Mouse (Mus musculus) intestine, embryonic 16.5 days (tissue): ENCODE results near the gene Poglut1. TPM values are rescaled to one million over a fixed set of nuclear protein-coding genes. Genes with fewer than 3 reads are reported as not detected.

Experiments used
- ATAC-seq: fragments of 200-750 bp; cut with Nextera tagmentation; 2 replicates; pipeline ENCODE4 v1.8.0; 2017; ENCODE audit warnings: moderate TSS enrichment, moderate library complexity
- H3K27ac ChIP-seq: fragments of 300-500 bp; sonication (generic); 2 replicates; pipeline ENCODE4 v1.5.1; 2014; ENCODE audit warnings: mild to moderate bottlenecking, low read length
- H3K27me3 ChIP-seq: fragments of 300-500 bp; sonication (generic); replicated peaks from 2 replicates; pipeline ENCODE4 v1.6.1; 2014; ENCODE audit warnings: low read length, control low read depth, mixed read lengths; ENCODE audit not compliant: control insufficient read depth, insufficient read depth
- H3K36me3 ChIP-seq: fragments of 300-500 bp; sonication (generic); 2 replicates; pipeline ENCODE4 v1.6.1; 2014; ENCODE audit warnings: low read length, control low read depth; ENCODE audit not compliant: control insufficient read depth, insufficient read depth
- H3K4me1 ChIP-seq: fragments of 300-500 bp; sonication (generic); 2 replicates; pipeline ENCODE4 v1.6.1; 2014; ENCODE audit warnings: low read length, control low read depth, mixed read lengths; ENCODE audit not compliant: control insufficient read depth, insufficient read depth
- H3K4me2 ChIP-seq: fragments of 300-500 bp; sonication (generic); 2 replicates; pipeline ENCODE4 v1.6.1; 2014; ENCODE audit warnings: low read depth, low read length, control low read depth
- H3K4me3 ChIP-seq: fragments of 300-500 bp; sonication (generic); 2 replicates; pipeline ENCODE4 v1.5.1; 2014; ENCODE audit warnings: mild to moderate bottlenecking, low read length
- H3K9ac ChIP-seq: fragments of 300-500 bp; sonication (generic); 2 replicates; pipeline ENCODE4 v1.6.1; 2014; ENCODE audit warnings: low read depth, low read length
- H3K9me3 ChIP-seq: fragments of 300-500 bp; sonication (generic); 2 replicates; pipeline ENCODE4 v1.6.1; 2016; ENCODE audit warnings: low read length, control low read depth; ENCODE audit not compliant: control insufficient read depth
- WGBS: fragments of 180-500 bp; shearing (Covaris S2); extraction: QIAGEN DNeasy Blood & Tissue Kit; methylation state at CpG from one replicate; pipeline ENCODE4 v1.1.7; 2014; 5-methylcytosine and 5-hydroxymethylcytosine counted together
- polyA plus RNA-seq: library from polyadenylated mRNA; unstranded; fragments of >200 nt; fragmentation: Nextera tagmentation; extraction: Ambion mirVana; gene quantifications from 2 replicates; pipeline ENCODE4 v1.2.1, GENCODE M21; 2015

Gene Poglut1
- 31.5 and 33.9 TPM in 2 replicates for polyA plus RNA-seq

GRCm38 (mm10) chr16:38549479-38550396 lies at the start of gene Poglut1:
Gene Poglut1 (minus strand): TSS chr16:38550258.
- 2% methylated on average over 54 of the region's 54 CpGs for WGBS
- no peak within 1 kb of the TSS; the same call in 1 of the 2 replicates for H3K27ac ChIP-seq
- H3K4me1 ChIP-seq, result peaks cover 14% of the 10 kb centered on the region; the same call in 1 of the 2 replicates
- H3K9me3 ChIP-seq, result no peaks in the 10 kb centered on the region
- peaks cover 8% of the 10 kb centered on the region; the same call in 1 of the 2 replicates for H3K27me3 ChIP-seq
- H3K9ac ChIP-seq, result peak within 1 kb of the TSS; percentile 88
- peak within 1 kb of the TSS; percentile 94 for H3K4me2 ChIP-seq
- H3K4me3 ChIP-seq, result peak within 1 kb of the TSS; percentile 91
- H3K36me3 ChIP-seq, result 0 out of 2 replicates have a peak, but pooled peaks cover under 1% of the 10 kb centered on the region
- ATAC-seq, result peak; percentile 92

DNA sequence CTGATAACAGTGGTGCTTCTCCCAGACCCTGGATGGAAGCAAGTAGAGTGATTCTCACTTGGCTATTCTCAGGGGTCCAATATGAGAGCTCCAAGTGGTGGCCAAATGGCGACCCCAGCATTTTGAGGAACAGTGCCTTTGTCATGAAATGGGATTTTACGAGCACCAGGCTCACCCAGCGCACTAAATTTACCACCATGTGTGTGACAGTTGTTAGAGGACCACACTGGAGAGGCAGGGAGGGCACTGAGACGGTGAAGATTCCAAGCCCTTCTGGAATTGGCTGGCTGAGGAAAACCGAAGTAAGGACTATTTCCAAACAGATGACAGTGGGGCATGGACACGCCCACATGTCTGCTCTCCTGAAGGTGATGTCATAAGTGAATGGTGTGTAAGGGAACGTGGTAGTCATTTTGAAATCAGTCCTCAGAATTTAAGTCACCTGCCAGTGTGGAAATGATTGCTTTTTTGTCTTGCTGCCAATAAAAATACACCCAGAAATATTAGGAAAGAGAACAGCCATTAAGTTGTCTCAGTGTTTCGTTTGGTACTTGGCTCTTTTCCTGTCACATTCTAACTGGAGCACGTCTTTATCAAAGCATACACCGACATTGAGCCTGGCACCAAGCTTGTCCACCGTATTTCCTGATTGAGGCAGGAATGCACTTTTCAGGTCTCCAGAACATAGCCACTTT lies 49.1 kb upstream of the Poglut1 start:
- no peak for ATAC-seq
- H3K27me3 ChIP-seq, result no peaks in the 10 kb centered on the region
- 65% methylated on average over 11 of the region's 11 CpGs for WGBS
- H3K9ac ChIP-seq, result no peak overlapping the region
- H3K4me2 ChIP-seq, result no peak overlapping the region
- H3K27ac ChIP-seq, result no peak overlapping the region
- H3K4me1 ChIP-seq, result no peaks in the 10 kb centered on the region
- H3K4me3 ChIP-seq, result no peak overlapping the region
- H3K9me3 ChIP-seq, result no peaks in the 10 kb centered on the region
- H3K36me3 ChIP-seq, result no peaks in the 10 kb centered on the region

GRCm38 (mm10) chr16:38596651-38597050 lies 46.6 kb upstream of the Poglut1 start:
- H3K27ac ChIP-seq, result no peak overlapping the region
- no peak for ATAC-seq
- no peak overlapping the region for H3K9ac ChIP-seq
- 0 out of 2 replicates have a peak, but pooled peaks cover 1% of the 10 kb centered on the region for H3K4me1 ChIP-seq
- 81% methylated on average over 2 of the region's 2 CpGs for WGBS
- no peak overlapping the region for H3K4me2 ChIP-seq
- H3K4me3 ChIP-seq, result no peak overlapping the region
- H3K36me3 ChIP-seq, result peaks cover under 1% of the 10 kb centered on the region; the same call in 1 of the 2 replicates
- no peaks in the 10 kb centered on the region for H3K9me3 ChIP-seq
- H3K27me3 ChIP-seq, result no peaks in the 10 kb centered on the region

DNA sequence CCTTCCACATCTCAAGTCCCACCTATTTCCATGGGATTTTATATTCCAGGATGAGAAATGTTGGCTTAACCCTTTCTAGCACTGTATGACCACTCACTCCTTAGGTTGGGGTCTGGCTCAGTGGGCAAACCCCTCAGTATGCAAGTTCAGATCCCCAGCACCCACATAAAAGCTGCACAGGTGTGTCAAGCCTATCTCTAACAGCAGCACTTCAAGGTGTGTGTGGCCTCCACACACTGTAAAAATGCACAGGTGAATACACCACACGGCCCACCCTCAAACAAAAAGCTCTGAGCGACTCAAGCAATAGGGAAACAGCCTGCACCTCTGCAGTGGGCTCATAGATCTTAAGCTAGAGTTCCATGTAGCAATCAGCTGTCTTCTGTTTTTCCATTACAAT lies 46.0 kb upstream of the Poglut1 start:
- H3K9ac ChIP-seq, result no peak overlapping the region
- no peaks in the 10 kb centered on the region for H3K27me3 ChIP-seq
- no peaks in the 10 kb centered on the region for H3K9me3 ChIP-seq
- H3K27ac ChIP-seq, result no peak overlapping the region
- no peak overlapping the region for H3K4me3 ChIP-seq
- ATAC-seq, result no peak
- WGBS, result 76% methylated on average over 2 of the region's 2 CpGs
- 0 out of 2 replicates have a peak, but pooled peaks cover 4% of the 10 kb centered on the region for H3K4me1 ChIP-seq
- H3K4me2 ChIP-seq, result no peak overlapping the region
- H3K36me3 ChIP-seq, result peaks cover 6% of the 10 kb centered on the region; the same call in 1 of the 2 replicates

DNA sequence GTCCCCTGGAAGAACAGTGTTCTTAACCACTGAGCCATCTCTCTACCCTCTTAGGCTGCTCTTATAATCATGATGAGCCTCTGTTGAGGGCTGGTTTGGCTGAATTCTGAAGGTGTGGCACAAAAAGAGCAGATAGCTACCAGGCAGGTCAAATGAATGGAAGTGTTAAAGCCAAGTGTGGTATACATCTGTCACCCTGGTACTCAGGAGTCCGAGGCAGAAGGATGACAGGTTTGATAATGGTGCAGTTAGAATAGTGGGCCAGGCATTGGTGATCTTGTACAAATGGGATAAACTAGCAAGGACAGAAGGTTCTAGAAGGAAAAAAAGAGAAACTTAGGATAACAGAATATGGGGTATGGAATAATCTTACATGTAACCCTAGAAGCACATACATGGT lies 44.4 kb upstream of the Poglut1 start:
- H3K4me3 ChIP-seq, result no peak overlapping the region
- no peak for ATAC-seq
- no peak overlapping the region for H3K4me2 ChIP-seq
- H3K27me3 ChIP-seq, result no peaks in the 10 kb centered on the region
- no peak overlapping the region for H3K9ac ChIP-seq
- H3K27ac ChIP-seq, result no peak overlapping the region
- H3K9me3 ChIP-seq, result no peaks in the 10 kb centered on the region
- peaks cover 6% of the 10 kb centered on the region; the same call in 1 of the 2 replicates for H3K36me3 ChIP-seq
- H3K4me1 ChIP-seq, result 0 out of 2 replicates have a peak, but pooled peaks cover 4% of the 10 kb centered on the region
- whole genome bisulfite sequencing, result 85% methylated on average over 1 of the region's 1 CpGs

DNA sequence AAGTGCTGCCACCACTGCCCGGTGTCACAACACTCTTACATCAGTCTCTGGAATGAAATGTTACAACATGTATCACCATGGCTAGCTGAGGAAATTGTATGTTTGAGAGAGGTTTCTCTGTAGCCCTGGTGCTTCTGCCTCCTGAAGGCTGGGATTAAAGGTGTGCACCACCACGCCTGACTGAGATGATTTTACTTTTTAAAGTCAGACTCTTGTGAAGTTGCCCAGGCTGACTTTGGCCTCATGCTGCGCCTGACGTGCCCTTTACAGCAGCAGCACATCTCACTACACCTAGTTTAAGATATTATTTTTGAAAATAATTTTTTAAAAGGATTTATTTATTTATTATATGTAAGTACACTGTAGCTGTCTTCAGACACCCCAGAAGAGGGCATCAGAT lies 42.9 kb upstream of the Poglut1 start:
- Histone ChIP-seq H3K4me1 (0 out of 2 replicates have a peak, but pooled peaks cover 4% of the 10 kb centered on the region), H3K27me3 (no peaks in the 10 kb centered on the region), H3K27ac (no peak overlapping the region), H3K4me2 (no peak overlapping the region), H3K9me3 (no peaks in the 10 kb centered on the region), H3K9ac (no peak overlapping the region), H3K4me3 (no peak overlapping the region), H3K36me3 (peaks cover 6% of the 10 kb centered on the region)
- WGBS, result 99% methylated on average over 4 of the region's 4 CpGs
- no peak for ATAC-seq

GRCm38 (mm10) chr16:38592026-38592678 lies 42.1 kb upstream of the Poglut1 start:
- 0 out of 2 replicates have a peak, but pooled peaks cover 4% of the 10 kb centered on the region for H3K4me1 ChIP-seq
- H3K36me3 ChIP-seq, result peaks cover 6% of the 10 kb centered on the region
- WGBS, result 78% methylated on average over 12 of the region's 12 CpGs
- H3K4me2 ChIP-seq, result no peak overlapping the region
- peak; percentile 71 for ATAC-seq
- H3K4me3 ChIP-seq, result no peak overlapping the region
- no peaks in the 10 kb centered on the region for H3K9me3 ChIP-seq
- H3K9ac ChIP-seq, result no peak overlapping the region
- H3K27ac ChIP-seq, result no peak overlapping the region
- no peaks in the 10 kb centered on the region for H3K27me3 ChIP-seq

- H3K4me2 ChIP-seq, result no peak overlapping the region
- H3K27me3 ChIP-seq, result no peaks in the 10 kb centered on the region
- H3K4me1 ChIP-seq, result 0 out of 2 replicates have a peak, but pooled peaks cover 4% of the 10 kb centered on the region
- no peaks in the 10 kb centered on the region for H3K9me3 ChIP-seq
- no peak for ATAC-seq
- 81% methylated on average over 3 of the region's 3 CpGs for WGBS
- no peak overlapping the region for H3K9ac ChIP-seq
- H3K36me3 ChIP-seq, result peaks cover 9% of the 10 kb centered on the region
- no peak overlapping the region for H3K27ac ChIP-seq
- no peak overlapping the region for H3K4me3 ChIP-seq
Observed at GRCm38 (mm10) chr16:38591506-38591905, 41.4 kb upstream of the Poglut1 start.

- WGBS, result 83% methylated on average over 4 of the region's 4 CpGs
- Histone ChIP-seq H3K9ac (no peak overlapping the region), H3K4me1 (0 out of 2 replicates have a peak, but pooled peaks cover 4% of the 10 kb centered on the region), H3K36me3 (peaks cover 22% of the 10 kb centered on the region), H3K4me3 (no peak overlapping the region), H3K4me2 (no peak overlapping the region), H3K27me3 (no peaks in the 10 kb centered on the region), H3K27ac (no peak overlapping the region), H3K9me3 (no peaks in the 10 kb centered on the region)
- ATAC-seq, result no peak
Observed at GRCm38 (mm10) chr16:38587572-38587971, 37.5 kb upstream of the Poglut1 start.
